Mouse (Mus musculus) cerebellum, adult 18-20 months (tissue): Measurements from ENCODE around the gene Kctd8.

Experiments
- DNase-seq, 2 experiments: peaks; one replicate each; pipeline ENCODE4 v3.0.0; 2021

The Kctd8 gene

DNA sequence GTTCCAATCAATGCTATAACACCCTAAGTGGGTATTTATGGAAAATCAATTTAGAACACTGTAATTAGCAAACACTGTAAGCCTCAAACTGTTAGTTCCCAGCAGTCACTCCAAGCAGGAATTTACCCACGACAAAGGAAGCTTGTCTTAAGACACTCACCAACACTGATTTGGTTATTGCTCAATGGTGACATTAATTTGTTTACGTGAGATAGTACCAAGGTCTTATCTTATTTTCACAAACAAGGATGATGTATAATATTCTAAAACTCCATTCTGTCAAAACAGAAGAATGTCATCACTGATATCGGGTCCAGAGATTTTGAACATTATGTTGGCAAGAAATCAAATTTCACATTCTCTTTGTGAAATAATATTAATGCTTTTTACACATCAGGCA lies 185.0 kb downstream of the Kctd8 start:
- DNase-seq = no peak

DNA sequence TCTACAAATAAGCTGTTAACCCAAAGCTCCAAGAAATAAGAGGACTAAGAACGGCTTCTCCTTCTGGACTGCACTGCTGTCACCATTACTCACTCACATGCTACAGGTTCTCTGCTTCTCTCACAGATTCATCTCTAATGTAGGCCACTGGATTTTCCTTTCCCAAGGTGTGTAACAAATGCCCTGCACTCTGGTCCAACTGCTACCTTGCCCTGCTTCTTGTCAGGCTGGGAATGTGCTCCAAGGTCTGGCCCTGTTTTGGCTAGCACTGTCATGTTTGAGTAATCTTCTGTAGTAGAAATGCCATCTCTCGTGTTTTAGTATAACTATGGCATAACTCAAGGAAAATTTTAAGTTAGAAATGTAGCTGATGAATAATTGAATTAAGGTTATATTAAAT lies 195.7 kb downstream of the Kctd8 start:
- DNase-seq = peak in 1 of 2 experiments; percentile 26

DNA sequence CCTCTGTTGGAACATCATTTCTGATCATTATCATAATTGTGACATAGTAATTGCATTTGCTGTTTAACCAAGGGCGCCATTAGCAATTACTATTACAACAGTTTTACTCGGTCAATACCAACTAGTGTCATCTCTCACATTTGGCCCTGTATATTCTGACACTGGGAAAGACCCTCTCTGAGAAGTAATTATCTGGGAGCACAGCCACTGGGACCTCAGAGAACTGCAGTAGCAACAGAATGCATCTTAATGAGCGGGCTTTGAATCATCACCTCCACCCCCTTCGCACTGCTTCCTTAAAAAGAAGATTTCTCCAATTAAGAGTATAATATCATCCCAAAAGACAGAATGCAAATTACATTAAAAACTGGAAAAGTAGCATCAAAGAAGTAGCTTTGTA lies 200.4 kb downstream of the Kctd8 start:
- DNase-seq = no peak

DNA sequence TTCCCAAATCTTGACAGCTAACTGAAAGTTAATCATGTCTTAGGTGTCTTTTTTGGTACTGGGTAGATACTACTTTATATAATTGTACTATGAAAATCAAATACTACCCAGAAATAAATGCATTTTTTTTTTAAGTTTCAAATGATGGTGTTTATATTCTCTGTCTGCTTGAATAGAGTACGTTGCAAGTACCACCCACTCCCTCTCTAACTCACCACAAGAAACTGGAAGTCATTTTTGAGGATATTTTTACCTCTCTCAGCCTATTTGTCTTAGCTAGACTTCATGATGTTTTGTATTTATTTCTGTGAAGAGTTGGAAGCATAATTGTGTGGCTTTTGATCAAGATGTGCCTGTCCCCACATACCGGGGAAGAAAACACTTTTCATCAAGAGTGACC lies 232.8 kb downstream of the Kctd8 start:
- no peak for DNase-seq

DNA sequence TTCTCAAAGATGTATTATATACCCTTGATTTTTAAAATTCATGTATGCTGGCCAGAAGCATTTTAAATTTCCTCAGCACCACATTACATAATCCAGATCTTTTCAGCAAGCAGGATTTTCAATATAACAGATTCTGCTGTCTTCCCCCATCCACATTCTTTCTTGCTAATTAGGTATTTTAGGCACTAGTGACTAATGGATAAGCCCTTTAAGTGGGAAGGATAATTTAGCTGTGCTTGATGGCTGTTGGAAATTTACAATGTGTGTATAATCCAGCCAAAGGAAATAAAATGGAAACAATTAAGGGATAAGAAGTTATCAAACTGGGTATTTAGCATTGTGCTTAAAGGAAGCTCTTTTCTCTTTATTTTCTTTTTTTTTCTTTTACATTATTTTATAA lies 252.6 kb downstream of the Kctd8 start:
- DNase-seq = no peak
